Mouse (Mus musculus) bone marrow, adult 2 months (tissue): Measurements from ENCODE around the gene Gdi1.

Experiments
- CTCF ChIP-seq: fragments of 200-500 bp; IDR thresholded peaks from 2 replicates; pipeline ENCODE4 v1.5.1; 2011; ENCODE audit warnings: low read length, control low read depth; ENCODE audit not compliant: control insufficient read depth, insufficient read depth
- POLR2A ChIP-seq: fragments of 200-500 bp; IDR thresholded peaks from 2 replicates; pipeline ENCODE4 v1.6.1; 2011; ENCODE audit warnings: low read depth, mild to moderate bottlenecking, control low read depth, low read length, borderline replicate concordance; ENCODE audit not compliant: control insufficient read depth

DNA sequence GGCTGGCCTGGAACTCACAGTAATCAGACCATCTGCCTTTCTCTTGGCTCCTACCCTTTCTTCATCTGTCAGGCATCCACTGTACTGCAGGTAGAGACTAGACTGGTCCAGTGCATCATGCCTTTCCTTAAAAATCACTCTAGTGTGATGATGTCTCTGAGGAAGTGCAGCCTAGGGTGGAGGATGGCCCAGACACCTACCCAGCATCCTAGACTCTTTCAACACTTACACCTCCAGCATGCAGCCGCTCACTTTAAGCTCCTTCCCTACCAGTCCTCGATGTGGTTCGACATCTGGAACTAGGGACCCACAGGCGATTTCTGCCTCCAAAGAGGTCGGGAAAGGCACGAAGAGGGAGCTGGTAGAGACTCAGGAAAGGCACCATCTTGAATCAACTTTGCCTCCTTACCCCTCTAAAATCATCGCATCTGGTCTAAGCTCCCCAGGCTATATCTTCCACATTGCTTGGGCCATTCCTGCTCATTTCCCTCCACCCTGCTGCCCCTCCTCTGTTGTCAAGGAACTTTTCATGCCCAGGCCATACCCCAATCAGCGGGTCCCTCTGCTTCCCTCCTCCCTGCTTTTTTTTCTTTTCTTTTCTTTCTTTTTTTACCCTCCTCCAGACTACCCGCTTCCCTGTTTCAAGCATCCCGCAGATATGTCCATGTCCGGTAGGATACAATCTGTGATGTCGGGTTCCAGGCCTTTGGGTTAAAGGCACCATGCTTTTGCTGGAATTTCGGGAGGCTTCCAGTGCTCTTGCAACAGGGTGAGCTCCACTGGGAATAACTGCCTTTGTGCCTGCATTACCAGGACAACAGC lies 48.1 kb downstream of the Gdi1 start:
- TF ChIP-seq POLR2A (no peak), CTCF (no peak)
